Mouse (Mus musculus) adrenal gland, adult (tissue): ENCODE data around the gene Dnajc4.

ENCODE experiments used
- DNase-seq, 2 experiments: peaks; one replicate each; pipeline ENCODE4 v3.0.0; 2022 to 2023; ENCODE audit warnings: low spot score in 1 of 2; ENCODE audit not compliant: inconsistent age in 2 of 2

Dnajc4 gene

DNA sequence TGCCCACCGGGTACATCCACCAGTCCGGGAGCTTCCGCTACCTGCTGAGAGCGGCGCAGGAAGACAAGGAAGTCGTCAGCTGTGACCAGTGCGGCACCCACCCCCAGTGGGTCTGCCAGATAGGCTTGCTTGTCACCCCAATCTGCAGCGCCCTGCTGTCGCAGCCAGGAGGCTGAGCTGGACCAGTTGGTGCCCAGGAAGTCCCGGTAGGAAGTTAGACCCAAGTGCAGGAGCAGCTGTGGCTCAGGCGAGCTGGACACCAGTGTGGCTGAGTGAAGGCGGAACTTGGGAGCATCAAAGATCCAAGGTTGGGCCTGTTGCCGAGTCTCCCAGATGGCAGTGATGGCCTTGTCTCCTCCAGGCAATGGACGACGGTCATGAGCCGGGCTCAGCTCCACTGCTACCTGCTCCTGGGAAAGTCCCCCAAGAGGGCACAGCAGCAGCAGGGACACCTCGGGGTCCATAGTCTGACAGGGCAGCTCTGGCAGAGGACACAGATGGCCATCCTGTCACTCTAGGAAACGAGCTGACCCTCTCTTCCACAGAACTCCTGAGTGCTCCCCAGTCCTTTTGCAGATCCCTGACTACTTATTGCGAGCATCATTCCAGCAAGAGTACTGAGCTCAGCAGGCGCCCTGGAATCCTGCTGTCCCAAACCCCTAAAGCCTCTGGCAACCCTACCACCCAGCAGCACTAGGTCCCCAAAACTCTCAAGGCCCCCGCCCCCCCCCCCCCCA, 3.1 kb upstream of the Dnajc4 start:
- peak; percentile 49 to 80 for DNase-seq

DNA sequence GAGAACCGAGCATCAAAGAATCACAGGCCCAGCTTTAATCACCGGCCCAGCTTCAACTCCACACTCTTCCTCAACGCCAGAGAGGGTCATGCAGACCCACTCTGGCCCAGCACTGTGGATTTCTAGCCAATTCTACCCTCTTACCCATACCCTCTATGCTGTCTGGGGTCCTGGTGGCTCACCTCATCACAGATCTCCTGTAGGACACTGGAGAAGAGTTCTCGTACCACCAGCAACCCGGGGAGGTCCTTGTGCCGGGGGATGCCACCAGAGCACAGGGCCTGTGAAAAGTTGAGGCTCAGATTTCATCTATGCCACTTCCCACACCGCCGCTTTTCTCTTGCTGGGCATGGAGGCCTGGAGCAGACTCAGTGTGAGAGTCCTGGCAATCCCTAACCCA, 2.1 kb upstream of the Dnajc4 start:
- peak in 1 of 2 experiments; percentile 35 for DNase-seq

DNA sequence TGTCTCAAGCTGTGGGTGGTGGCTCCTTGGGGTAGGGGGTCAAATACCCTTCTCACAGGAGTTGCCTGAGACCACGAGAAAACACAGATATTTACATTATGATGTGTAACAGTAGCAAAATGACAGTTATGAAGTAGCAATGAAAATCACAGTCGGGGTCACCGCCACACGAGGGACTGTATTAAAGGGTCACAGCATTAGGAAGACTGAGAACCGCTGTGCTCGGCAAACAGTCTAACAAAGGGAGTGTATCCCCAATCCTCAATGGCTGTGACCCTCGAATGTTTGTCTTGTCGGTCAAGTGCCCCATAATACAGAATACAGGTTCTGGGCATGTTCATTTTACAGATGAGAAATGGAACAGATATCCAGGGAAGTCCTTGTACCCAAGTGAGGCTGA, 1.6 kb upstream of the Dnajc4 start:
- peak in 1 of 2 experiments; percentile 40 for DNase-seq

DNA sequence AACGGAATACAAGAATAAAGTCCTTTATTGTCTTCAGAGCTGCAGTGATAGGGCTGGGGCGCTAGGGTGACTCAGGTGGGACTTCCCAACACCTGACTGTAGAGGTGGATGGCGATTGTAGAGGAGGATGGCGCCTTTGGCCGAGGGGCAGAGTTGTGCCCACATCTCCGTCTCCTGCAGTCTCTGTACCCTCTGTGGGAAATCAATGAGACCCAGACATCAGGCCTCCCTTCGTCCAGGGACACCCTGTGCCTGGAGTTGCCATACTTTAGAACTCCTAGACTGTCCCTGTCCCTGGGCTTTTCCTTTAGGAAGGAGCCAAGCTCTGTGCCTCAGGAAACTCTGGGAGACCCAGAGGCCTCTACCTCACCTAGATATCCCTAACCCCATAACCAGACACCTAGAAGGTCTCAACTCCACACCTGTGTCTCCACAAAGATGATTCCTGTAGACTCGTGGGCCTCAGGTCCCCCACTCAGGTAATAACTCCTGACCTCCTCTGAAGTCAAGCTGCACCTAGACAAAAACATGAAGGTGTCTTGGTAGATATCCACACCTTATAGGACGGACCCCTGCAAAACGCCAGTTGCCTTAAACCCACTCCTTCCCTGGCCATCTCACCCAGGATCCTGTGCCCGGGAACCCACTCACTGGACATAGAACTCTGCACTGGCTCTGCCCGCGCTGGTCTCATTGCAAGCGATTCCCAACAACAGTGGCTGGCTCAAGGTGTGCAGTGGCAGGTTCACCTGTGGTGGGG, 819 bp upstream of the Dnajc4 start:
- peak in 1 of 2 experiments; percentile 29 for DNase-seq

DNA sequence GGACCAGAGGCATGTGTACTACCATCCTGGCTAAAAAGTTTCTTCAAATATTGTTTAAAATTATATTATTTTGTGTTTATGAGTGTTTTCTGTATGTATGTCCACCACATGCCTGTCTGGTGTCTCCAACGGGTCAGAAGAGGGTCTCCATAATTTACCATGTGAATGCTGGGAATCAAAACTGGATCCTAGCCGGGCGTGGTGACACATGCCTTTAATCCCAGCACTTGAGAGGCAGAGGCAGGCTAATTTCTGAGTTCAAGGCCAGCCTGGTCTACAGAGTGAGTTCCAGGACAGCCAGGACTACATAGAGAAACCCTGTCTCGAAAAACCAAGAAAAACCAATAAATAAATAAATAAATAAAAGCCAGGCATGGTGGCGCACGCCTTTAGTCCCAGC, 1.2 kb downstream of the Dnajc4 start:
- peak; percentile 10 to 42 for DNase-seq

DNA sequence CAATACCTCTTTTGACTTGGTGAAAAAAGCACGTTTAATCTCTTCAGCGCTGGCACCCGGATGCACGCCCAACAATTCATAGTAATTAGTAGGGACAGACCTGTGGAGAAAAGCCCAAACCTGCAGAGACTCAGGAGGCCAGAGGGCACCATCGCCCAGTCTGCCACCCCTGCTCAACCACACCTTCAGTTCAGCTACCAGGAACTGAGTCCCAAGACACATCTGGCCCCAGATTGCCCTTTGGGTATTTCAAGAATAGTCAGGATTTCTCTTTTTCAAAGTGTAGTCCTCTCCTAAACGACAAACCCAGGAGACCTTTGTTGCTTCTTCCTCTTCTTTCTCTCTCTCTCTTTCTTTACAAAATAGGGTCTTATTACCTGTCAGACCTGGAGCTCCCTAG, 1.7 kb downstream of the Dnajc4 start:
- DNase-seq, result peak; percentile 8 to 33

DNA sequence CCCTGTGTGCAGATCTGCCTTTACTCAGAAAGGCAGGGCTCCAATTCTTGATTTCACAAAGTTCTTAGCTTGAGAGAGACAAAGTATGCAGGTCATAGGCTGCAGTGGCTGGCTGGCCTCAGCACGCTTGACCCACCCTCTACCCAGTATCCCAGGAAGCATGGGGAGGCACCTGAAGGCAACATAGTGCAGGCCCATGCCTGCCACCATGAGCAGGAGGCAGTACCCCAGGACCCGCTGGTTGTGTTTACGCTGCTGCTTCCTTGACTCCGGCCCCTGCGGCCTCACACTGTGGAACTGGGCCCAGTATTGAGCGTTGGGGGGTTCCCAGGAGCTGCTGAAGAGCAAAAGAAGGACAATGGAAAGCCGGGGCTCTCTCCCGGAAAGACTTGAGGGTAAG, 3.1 kb downstream of the Dnajc4 start:
- DNase-seq, result peak; percentile 19 to 43

DNA sequence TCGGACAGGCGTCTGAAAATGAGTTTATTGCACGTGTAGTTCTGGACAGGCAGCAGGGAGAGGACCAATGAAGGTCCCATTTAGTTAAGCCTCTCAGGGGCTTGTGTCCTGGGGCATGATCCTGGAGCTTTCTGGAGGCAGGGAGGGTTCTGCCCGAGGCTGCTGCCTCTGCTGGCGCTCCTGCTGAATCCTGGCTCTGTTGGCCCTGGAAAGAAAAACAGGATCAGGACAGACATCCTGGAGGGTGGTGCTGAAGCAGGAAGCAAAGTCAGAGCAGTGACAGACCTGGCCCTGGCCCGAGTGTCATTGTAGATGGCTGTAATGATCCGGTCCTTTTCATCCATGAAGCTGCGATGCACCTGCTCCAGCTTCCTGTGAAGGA, 4.5 kb downstream of the Dnajc4 start:
- no peak for DNase-seq

DNA sequence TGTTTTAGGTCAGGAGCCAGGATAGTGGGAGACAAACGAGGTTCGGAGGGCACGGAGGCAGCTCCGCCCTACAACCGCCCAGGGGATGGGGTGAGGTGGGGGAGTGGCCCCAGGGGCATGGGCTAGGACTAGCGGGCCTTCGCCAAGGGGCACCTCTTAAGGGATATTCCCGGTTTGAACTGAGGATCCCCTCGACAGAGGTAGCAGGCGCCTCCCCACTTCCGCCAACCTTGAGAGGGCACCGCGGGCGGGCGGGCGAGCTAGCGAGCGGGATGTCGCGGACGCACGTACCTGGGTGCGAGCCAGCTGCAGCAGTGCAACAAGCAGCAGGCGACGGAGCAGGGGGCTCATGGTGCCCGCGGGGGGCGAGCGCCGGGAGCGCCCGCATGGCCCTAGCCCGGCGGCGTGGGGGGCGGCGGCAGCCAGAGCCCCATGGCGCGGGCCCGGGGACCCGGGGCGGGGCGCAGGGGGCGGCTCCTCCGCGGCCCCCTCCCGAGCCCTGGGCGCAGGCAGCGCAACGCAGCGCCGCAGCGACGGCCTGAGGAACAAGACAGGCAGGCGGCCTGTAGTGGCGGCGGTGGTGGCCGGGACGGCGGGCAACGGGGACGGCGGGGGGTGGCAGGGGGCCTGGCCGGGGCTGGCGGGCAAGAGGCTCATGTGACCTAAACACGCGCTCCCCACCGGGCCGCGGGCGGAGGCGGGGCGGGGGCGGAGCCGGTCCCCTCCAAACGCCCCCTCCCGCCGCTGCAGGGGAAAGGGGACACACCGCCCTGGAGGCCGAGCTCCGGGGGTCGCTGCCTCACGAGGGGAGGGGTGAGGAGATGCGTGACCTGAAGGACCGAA, 5.1 kb downstream of the Dnajc4 start, which contains the start of gene Vegfb:
Vegfb (minus strand) TSS at position 591 of the 843 bp plus-strand sequence.
- peak; percentile 85 to 94 for DNase-seq

DNA sequence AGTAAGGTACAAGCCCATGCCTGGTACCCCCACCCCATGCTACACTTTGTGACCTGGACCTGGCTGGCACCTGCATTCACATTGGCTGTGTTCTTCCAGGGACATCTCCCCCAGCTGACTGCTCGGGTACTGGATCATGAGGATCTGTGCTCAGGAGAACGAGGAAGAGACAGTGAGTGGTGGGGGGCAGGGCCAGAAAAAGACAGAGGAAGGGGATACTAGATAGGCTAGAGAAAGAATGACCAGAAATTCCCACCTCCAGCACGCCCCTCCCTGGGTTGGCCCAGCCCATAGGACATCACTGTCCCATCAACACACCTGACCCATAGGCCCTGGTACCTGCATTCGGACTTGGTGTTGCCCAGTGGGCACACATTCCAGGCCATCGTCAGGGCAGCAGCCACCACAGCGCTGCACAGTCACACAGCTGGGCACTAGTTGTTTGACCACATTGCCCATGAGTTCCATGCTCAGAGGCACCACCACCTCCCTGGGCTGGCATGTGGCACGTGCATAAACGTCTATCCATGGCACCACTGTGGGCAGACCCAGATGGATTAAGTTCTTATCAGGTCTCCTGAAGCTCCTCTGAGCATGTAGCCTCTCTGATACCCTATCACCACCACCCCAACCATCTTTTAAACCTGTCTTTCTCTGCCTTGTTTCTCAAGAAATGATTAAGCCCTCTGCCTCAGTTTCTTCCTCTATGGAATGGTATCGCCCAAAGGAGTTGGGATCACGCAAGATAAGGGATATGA, 6.2 kb downstream of the Dnajc4 start:
- DNase-seq, result peak in 1 of 2 experiments; percentile 54

DNA sequence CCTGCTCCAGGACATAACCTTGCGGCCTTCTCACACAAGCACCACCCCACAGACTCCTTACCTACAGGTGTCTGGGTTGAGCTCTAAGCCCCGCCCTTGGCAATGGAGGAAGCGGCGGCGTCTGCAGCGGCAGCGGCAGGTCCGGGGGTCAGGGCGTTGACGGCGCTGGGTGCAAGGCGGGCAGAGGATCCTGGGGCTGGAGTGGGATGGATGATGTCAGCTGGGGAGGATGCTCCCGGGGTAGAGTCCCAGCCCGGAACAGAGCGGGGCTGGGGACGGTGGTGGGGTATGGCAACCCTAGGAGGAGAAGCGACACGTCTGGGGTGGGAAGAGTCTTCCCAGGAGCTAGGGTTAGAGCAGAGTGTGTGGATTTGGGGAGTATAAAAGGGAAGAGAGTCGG, 7.1 kb downstream of the Dnajc4 start:
- DNase-seq, result no peak

DNA sequence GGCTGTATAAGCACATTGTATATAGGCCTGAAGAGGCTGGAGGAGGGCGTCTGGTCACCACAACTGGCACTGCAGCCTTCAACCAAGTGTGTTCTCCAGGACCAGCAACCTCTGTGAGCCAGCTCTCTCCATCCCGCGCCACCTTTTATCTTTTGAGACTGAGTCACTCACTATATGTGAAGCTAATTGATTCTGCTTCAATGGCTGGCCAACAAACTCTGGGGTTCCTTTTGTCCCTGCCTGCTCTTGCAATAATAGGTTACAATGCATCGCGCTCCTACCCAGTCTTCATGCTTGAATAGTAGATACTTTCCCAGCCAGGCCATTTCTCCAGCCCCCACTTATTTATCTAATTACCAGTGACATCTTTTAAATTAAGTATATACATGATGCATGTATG, 8.8 kb downstream of the Dnajc4 start:
- DNase-seq, result no peak

DNA sequence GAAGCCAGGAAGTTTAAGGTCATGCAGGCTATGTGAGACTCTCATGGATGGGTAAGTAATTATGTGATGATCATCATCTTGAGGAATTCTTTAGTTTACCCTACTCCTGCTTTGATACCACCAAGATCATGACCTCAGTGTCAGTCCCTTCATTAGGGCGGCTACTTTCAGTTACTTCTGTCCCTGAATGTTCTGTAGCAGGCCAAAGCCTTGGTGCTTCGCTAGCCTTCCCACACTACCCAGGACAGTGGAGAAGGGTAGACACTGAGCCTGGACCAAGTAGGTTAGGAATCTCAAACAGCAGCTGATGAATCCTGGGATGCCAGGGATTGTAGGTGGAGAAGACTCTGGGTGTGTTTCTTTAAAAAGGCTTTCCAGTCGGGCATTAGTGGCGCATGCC, 10.9 kb downstream of the Dnajc4 start:
- peak in 1 of 2 experiments; percentile 65 for DNase-seq

DNA sequence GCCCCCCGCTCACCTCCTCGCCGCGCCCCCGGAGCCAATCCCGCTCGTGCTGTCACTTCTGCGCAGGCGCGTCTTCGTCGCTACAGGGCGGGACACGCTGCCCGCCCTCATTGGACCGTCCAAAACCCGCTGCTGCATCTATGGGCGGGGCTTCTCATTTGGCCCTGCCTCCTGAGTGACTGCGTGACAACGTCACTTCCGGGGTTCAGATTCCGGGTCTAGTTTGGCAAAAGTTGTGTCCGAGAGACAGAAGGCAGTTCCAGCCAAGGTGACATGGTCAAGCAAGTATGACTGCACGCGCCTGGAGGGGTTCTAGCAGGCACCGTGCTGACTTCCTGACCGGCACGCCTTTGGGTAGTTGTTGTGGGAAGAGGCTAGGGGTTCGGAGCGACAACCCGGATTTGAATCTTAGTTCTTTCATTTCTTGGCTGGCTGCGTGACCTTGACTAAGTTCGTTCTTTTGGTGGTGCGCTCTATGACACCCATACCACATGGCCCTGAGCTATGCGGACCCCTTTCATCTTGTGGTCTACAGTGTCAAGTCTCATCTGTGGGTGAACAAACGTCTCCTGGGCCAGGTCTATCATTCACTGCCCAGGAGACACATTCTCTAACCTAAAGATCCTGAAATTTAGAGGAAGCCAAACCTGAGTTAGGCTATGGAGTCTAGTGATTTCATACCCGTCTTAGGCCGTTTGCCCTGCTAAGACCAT, 11.8 kb downstream of the Dnajc4 start, which contains the start of gene Fkbp2:
Fkbp2 (minus strand) TSS at position 121 of the 713 bp plus-strand sequence.
- DNase-seq, result peak; percentile 99 to 100

DNA sequence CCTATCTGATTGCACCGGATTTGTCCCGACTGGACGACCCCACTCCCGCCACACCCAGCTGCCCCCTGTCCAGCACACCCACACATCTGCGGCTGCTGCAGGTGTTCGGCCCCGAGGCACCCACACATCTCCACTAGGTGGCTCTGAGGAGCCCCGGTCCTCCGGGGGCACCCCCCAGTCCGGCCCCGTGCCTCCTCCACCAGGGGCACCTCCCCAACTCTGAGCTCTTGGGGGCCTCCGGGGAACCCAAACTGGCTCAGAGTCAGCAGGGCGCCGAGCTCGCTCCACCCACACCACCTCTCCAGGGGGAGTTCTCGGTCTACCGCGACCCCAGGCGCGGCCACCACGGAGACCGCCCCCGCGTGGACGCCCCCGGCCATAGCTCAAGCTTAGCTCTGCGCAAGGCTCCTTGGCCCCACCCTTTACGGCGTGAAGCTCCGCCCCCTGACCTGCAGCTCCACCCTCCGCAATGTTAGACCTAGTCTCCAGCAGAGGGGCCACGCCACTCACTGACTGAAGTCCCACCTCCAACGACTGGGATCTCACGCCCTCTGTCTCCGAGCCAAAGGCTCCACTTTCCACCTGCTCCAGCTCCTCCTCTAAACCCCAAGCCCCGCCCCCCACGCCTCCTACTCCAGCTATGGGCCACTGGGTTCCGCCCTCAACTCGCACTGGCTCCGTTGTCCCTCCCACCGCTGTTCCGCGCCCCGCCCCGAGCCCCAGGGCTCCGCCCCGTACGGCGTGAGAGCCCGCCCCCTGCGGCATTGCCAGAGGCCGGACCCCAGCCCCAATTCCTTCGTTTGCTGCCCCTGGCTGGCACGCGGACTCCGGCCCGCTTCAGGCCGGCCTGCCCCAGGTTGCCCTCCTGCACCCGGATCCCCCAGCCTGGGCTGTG, 12.6 kb downstream of the Dnajc4 start:
- DNase-seq, result peak; percentile 100

DNA sequence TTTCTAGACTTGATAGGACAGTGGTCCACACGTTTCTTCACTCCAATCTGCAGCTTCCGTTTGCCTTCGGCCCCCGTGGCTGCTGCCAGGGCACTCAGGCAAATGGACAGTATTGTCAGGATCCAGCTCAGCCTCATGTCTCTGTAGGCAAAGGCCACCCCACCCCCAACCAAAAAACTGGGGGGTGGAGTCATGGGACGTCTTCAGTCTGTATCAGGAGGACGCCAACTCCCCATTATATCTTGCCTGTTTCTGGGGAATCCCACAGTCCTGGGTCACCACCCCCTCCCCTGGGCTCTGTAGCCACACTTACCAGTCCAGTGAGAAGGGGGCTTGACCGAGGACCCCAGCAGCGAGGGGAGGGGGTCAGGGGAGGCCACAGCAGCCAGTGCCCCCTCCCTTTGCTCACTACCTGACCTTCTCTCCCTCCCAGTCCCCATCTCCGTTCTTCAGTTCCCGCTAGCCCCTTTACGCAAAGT, 13.3 kb downstream of the Dnajc4 start:
- peak in 1 of 2 experiments; percentile 78 for DNase-seq

DNA sequence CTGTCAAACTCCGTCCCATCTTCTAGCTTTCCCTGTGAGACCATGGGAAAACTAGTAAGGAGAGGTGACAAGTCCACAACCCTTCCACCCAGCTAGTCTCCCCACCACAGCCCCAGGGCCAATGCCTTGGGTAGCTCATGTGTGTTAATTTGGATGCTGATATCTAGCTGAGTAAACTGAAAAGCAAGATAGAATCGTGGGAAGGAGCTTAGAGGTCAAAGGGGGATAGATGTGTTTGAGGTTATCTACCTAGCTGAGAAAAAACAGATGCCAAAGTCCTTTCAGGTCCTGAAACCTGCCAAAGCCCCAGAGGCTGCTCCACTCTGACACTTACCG, 13.8 kb downstream of the Dnajc4 start:
- no peak for DNase-seq

DNA sequence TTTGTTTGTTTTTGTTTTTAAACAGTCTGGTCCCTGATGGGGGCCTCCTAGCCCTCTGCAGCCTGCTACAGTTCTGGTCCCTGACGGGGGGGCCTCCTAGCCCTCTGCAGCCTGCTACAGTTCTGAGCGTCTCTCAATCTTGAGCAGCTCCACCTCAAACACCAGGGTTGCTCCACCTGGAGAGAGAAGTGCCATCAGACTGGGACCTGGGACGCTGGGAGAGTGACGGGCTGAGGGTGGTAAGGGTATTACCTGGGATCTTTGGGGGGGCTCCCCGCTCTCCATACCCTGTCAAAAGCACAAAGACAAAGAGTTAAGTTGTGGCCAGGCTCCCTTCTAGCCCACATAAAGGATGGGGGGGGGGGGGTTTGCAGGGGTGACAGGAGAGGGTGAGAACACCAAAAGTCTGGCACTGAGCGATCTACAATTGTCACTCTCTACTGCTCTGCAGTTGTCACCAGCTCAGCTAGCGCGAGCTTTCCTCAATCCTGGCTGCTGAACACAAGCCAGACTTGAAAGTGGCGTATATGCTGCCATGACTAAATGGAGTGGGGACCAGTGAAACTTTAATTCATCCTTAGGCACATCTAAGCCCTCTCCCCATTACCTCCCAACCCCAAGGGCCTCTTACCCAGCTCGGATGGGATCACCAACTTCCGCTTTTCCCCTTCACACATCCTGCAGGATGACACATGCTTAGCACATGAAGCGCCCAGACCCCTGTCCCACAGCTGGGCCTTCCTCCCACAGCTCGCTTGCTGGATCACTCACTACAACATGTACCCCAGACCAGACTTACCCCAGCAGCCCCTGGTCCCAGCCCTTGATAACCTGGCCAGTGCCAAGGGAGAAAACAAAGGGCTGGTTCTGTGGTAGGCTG, 14.4 kb downstream of the Dnajc4 start:
- peak in 1 of 2 experiments; percentile 70 for DNase-seq
